Mouse (Mus musculus) liver, embryonic 13.5 days (tissue): ENCODE data around the gene Baiap2l1. TPM values are rescaled to one million over a fixed set of nuclear protein-coding genes. Genes with fewer than 3 reads are reported as not detected.
A peak's percentile ranks its signal among the peaks of the same experiment; 100 is the strongest.

Experiments
- ATAC-seq: fragments of 200-750 bp; cut with Nextera tagmentation; 2 replicates; pipeline ENCODE4 v1.8.0; 2017; ENCODE audit warnings: low read depth, mild to moderate bottlenecking, moderate number of reproducible peaks, moderate library complexity
- DNase-seq: peaks from one replicate; pipeline ENCODE4 v3.0.0; 2022
- H3K27ac ChIP-seq: fragments of 300-500 bp; sonication (generic); 2 replicates; pipeline ENCODE4 v1.5.1; 2015; ENCODE audit warnings: moderate library complexity, mild to moderate bottlenecking, inconsistent platforms
- H3K27me3 ChIP-seq: fragments of 300-500 bp; sonication (generic); 2 replicates; pipeline ENCODE4 v1.6.1; 2015; ENCODE audit warnings: mild to moderate bottlenecking, inconsistent platforms
- H3K36me3 ChIP-seq: fragments of 300-500 bp; sonication (generic); 2 replicates; pipeline ENCODE4 v1.6.1; 2015; ENCODE audit warnings: mild to moderate bottlenecking, inconsistent platforms
- H3K4me1 ChIP-seq: fragments of 300-500 bp; sonication (generic); replicated peaks from 2 replicates; pipeline ENCODE4 v1.6.1; 2015; ENCODE audit warnings: inconsistent platforms
- H3K4me2 ChIP-seq: fragments of 300-500 bp; sonication (generic); 2 replicates; pipeline ENCODE4 v1.6.1; 2015; ENCODE audit warnings: inconsistent platforms, mild to moderate bottlenecking, moderate library complexity
- H3K4me3 ChIP-seq: fragments of 300-500 bp; sonication (generic); replicated peaks from 2 replicates; pipeline ENCODE4 v1.5.1; 2015; ENCODE audit warnings: mild to moderate bottlenecking, inconsistent platforms
- H3K9ac ChIP-seq: fragments of 300-500 bp; sonication (generic); 2 replicates; pipeline ENCODE4 v1.6.1; 2015; ENCODE audit warnings: mild to moderate bottlenecking, inconsistent platforms
- H3K9me3 ChIP-seq: fragments of 300-500 bp; sonication (generic); replicated peaks from 2 replicates; pipeline ENCODE4 v1.6.1; 2016; ENCODE audit warnings: inconsistent platforms
- WGBS: fragments of 180-500 bp; shearing (Covaris S2); methylation state at CpG from one replicate; pipeline ENCODE4 v1.1.7; 2015; ENCODE audit not compliant: insufficient replicate concordance; 5-methylcytosine and 5-hydroxymethylcytosine counted together
- polyA plus RNA-seq: library from polyadenylated mRNA; unstranded; fragments of >200 nt; fragmentation: Nextera tagmentation; extraction: Ambion mirVana; gene quantifications from 2 replicates; pipeline ENCODE4 v1.2.1, GENCODE M21; 2015

Gene Baiap2l1
- polyA plus RNA-seq, 1 experiment from 2014 or later: 3.7 TPM

GRCm38 (mm10) chr5:144256541-144256870 is 101.4 kb downstream of the Baiap2l1 start:
- H3K4me3 ChIP-seq: peak overlapping the region; percentile 87
- H3K4me1 ChIP-seq: peaks cover 49% of the 10 kb centered on the region
- H3K27me3 ChIP-seq: no peaks in the 10 kb centered on the region
- H3K9me3 ChIP-seq: no peaks in the 10 kb centered on the region
- H3K36me3 ChIP-seq: no peaks in the 10 kb centered on the region
- WGBS: 25% methylated on average over 7 of the region's 7 CpGs
- DNase-seq (no peak), ATAC-seq (no peak)
- peak overlapping the region; percentile 78; the same call in 1 of the 2 replicates for H3K27ac ChIP-seq
- peak overlapping the region; percentile 94 for H3K9ac ChIP-seq
- peak overlapping the region; percentile 98 for H3K4me2 ChIP-seq

DNA sequence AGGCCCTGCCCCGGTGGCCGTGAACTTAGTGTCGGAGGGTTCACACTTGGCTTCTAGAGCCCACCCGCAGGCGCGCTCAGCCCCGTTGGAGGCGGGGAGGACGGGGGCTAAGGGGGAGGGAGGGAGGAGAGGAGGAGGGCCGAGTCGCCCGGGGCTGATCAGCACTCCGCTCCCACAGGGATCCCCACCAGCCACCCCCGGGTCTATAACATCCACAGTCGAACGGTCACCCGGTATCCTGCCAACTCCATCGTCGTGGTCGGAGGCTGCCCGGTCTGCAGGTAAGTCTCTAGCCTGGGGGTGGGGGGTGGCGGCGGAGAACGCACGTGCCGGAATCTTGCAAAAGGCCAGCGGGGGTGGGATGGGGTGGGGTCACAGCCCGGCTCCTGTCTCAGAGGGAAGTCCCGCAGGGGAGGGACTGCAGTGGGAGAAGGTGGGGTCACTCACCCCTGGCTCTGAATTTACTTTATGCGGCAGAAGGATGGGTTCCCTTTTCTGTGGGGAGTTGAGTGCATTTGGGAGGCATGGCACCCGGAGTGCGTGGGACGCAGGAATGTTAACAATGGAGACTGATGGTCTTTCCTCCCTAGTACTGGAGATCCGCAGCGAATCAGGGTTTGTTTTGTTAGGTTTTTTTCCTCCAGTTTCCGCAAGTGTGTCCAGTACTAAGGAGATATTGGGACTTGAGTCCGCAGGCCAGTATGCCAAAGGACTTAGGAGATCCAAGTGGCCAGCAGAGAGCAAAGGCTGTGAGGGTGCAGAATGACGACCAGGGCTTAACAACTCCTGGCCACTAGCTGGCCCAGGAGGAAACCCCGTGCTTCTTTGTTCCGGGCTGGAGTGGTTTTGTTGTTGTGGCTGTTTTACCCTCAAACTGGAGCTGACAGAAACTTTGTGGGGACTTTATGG is 102.0 kb downstream of the Baiap2l1 start:
- Histone ChIP-seq H3K9ac (peak overlapping the region; percentile 94), H3K36me3 (no peaks in the 10 kb centered on the region), H3K27ac (peak overlapping the region; percentile 78), H3K4me2 (peak overlapping the region; percentile 98), H3K27me3 (no peaks in the 10 kb centered on the region), H3K4me1 (peaks cover 49% of the 10 kb centered on the region), H3K9me3 (no peaks in the 10 kb centered on the region), H3K4me3 (peak overlapping the region; percentile 87)
- under 1% methylated on average over 40 of the region's 40 CpGs for WGBS
- peak; percentile 20 for DNase-seq
- peak; percentile 11 for ATAC-seq

GRCm38 (mm10) chr5:144254811-144255631 is 102.9 kb downstream of the Baiap2l1 start:
- DNase-seq (peak; percentile 80), ATAC-seq (peak; percentile 85)
- H3K36me3 ChIP-seq: no peaks in the 10 kb centered on the region
- peak overlapping the region; percentile 98 for H3K4me2 ChIP-seq
- H3K27me3 ChIP-seq: no peaks in the 10 kb centered on the region
- peaks cover 3% of the 10 kb centered on the region; the same call in 1 of the 2 replicates for H3K9me3 ChIP-seq
- peak overlapping the region; percentile 78 for H3K27ac ChIP-seq
- H3K4me3 ChIP-seq: peak overlapping the region; percentile 87
- WGBS: under 1% methylated on average over 81 of the region's 84 CpGs
- peak overlapping the region; percentile 94 for H3K9ac ChIP-seq
- H3K4me1 ChIP-seq: peaks cover 49% of the 10 kb centered on the region

DNA sequence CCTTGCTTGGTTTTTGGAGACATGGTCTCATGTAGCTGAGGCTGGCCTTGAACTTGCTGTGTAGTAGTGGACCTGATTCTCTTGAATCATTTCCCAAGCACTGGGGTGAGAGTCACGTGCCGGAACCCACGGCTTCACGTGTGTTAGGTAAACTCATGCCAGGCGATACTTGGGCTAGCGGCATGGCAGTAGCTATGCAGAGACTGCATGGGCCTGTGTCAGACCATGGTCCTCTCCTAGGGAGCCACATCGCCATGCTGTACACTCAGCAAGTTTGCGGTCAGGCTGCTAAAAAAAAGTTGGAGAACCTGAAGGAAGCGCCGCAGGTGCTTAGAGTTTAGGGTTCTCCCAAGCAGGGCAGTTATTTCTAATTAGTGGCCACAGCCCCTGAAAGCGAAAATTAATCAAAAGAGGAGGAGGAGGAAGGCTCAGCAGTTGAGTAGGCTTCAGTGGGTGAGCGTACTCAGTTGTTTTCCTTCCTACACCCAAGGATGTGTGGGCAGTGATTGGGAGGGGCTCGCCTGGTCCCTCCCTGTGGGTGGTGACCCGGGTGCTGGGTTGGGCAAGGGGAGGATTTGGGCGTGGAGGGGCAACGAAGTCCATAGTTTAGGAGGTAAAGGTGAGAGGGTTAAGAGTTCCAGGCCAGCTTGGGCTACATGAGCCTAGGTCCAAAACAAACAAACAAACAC is 103.6 kb downstream of the Baiap2l1 start:
- peak overlapping the region; percentile 59 for H3K9ac ChIP-seq
- peak overlapping the region; percentile 87 for H3K4me3 ChIP-seq

GRCm38 (mm10) chr5:144253212-144253611 is 104.7 kb downstream of the Baiap2l1 start:
- ATAC-seq (no peak), DNase-seq (no peak)
- Histone ChIP-seq H3K4me2 (no peak overlapping the region), H3K4me1 (peaks cover 43% of the 10 kb centered on the region), H3K27ac (no peak overlapping the region), H3K9me3 (peaks cover 7% of the 10 kb centered on the region; the same call in 1 of the 2 replicates), H3K9ac (no peak overlapping the region), H3K27me3 (no peaks in the 10 kb centered on the region), H3K4me3 (no peak overlapping the region), H3K36me3 (no peaks in the 10 kb centered on the region)
- 70% methylated on average over 4 of the region's 4 CpGs for WGBS

More for the DNA sequence above, 103.6 kb downstream of the Baiap2l1 start:
- no peaks in the 10 kb centered on the region for H3K36me3 ChIP-seq
- peaks cover 7% of the 10 kb centered on the region; the same call in 1 of the 2 replicates for H3K9me3 ChIP-seq
- 49% methylated on average over 16 of the region's 16 CpGs for WGBS
- peak overlapping the region; percentile 68 for H3K27ac ChIP-seq
- peak overlapping the region; percentile 98 for H3K4me2 ChIP-seq
- peaks cover 49% of the 10 kb centered on the region for H3K4me1 ChIP-seq
- peak; percentile 70 for DNase-seq
- peak; percentile 74 for ATAC-seq
- H3K27me3 ChIP-seq: no peaks in the 10 kb centered on the region

- Histone ChIP-seq H3K36me3 (no peaks in the 10 kb centered on the region), H3K27me3 (no peaks in the 10 kb centered on the region), H3K9ac (no peak overlapping the region), H3K9me3 (peaks cover 7% of the 10 kb centered on the region; the same call in 1 of the 2 replicates), H3K4me2 (no peak overlapping the region), H3K27ac (no peak overlapping the region), H3K4me1 (peaks cover 40% of the 10 kb centered on the region), H3K4me3 (no peak overlapping the region)
- ATAC-seq (no peak), DNase-seq (no peak)
- 58% methylated on average over 12 of the region's 13 CpGs for WGBS
Measured at GRCm38 (mm10) chr5:144251876-144252577, 105.9 kb downstream of the Baiap2l1 start.

DNA sequence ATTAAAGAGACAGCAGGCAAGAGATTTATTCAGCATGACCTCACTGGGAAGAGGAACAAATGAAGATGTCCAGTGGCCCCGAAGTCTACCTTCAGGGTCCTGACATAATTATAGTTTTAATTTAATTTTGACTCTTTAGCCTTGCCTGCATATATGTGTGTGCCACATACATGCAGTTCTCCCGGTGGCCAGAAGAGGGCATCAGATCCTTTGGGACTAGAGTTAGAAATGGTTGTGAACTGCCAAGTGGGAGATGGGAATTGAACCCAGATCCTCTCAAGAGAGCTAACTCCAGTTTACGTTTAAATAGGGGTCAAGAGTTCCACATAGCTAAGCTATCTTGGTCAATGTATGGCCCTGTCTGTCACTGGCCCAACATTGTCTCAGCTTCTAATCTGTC is 108.0 kb downstream of the Baiap2l1 start:
- 63% methylated on average over 3 of the region's 3 CpGs for WGBS
- no peak for DNase-seq
- Histone ChIP-seq H3K9me3 (peaks cover 7% of the 10 kb centered on the region; the same call in 1 of the 2 replicates), H3K27ac (no peak overlapping the region), H3K36me3 (no peaks in the 10 kb centered on the region), H3K4me2 (no peak overlapping the region), H3K9ac (no peak overlapping the region), H3K4me3 (no peak overlapping the region), H3K27me3 (no peaks in the 10 kb centered on the region), H3K4me1 (peaks cover 23% of the 10 kb centered on the region)
- no peak for ATAC-seq

- H3K9me3 ChIP-seq: peaks cover 7% of the 10 kb centered on the region; the same call in 1 of the 2 replicates
- no peak overlapping the region for H3K9ac ChIP-seq
- H3K4me2 ChIP-seq: no peak overlapping the region
- ATAC-seq (no peak), DNase-seq (no peak)
- no peak overlapping the region for H3K27ac ChIP-seq
- no peaks in the 10 kb centered on the region for H3K36me3 ChIP-seq
- peaks cover 11% of the 10 kb centered on the region for H3K4me1 ChIP-seq
- no peaks in the 10 kb centered on the region for H3K27me3 ChIP-seq
- H3K4me3 ChIP-seq: no peak overlapping the region
- 44% methylated on average over 10 of the region's 10 CpGs for WGBS
Measured at GRCm38 (mm10) chr5:144247906-144248585, 109.9 kb downstream of the Baiap2l1 start.

GRCm38 (mm10) chr5:144247307-144247706 is 110.6 kb downstream of the Baiap2l1 start:
- DNase-seq (no peak), ATAC-seq (no peak)
- H3K4me3 ChIP-seq: no peak overlapping the region
- H3K9ac ChIP-seq: no peak overlapping the region
- H3K27ac ChIP-seq: no peak overlapping the region
- peaks cover 11% of the 10 kb centered on the region for H3K4me1 ChIP-seq
- peaks cover 7% of the 10 kb centered on the region; the same call in 1 of the 2 replicates for H3K9me3 ChIP-seq
- H3K4me2 ChIP-seq: no peak overlapping the region
- H3K36me3 ChIP-seq: no peaks in the 10 kb centered on the region
- H3K27me3 ChIP-seq: no peaks in the 10 kb centered on the region
- WGBS: 61% methylated on average over 10 of the region's 10 CpGs

GRCm38 (mm10) chr5:144246669-144247068 is 111.2 kb downstream of the Baiap2l1 start:
- H3K4me3 ChIP-seq: no peak overlapping the region
- WGBS: 63% methylated on average over 7 of the region's 7 CpGs
- H3K27me3 ChIP-seq: no peaks in the 10 kb centered on the region
- H3K27ac ChIP-seq: no peak overlapping the region
- no peak for ATAC-seq
- H3K9me3 ChIP-seq: peaks cover 7% of the 10 kb centered on the region; the same call in 1 of the 2 replicates
- DNase-seq: no peak
- no peaks in the 10 kb centered on the region for H3K36me3 ChIP-seq
- H3K9ac ChIP-seq: no peak overlapping the region
- H3K4me2 ChIP-seq: no peak overlapping the region
- peaks cover 11% of the 10 kb centered on the region for H3K4me1 ChIP-seq
